Mouse (Mus musculus) embryonic facial prominence, embryonic 14.5 days (tissue): ENCODE data around the gene Cnp. TPM values are rescaled to one million over a fixed set of nuclear protein-coding genes. Genes with fewer than 3 reads are reported as not detected.

Experiments
- polyA plus RNA-seq: library from polyadenylated mRNA; unstranded; fragments of >200 nt; fragmentation: Nextera tagmentation; extraction: Ambion mirVana; gene quantifications from 2 replicates; pipeline ENCODE4 v1.2.1, GENCODE M21; 2014

The Cnp gene
- polyA plus RNA-seq, 1 experiment from 2014 or later: 33.6 TPM

Other genes with a start within 250 kb of the Cnp start
- 1.0 and 1.1 TPM in 2 replicates for gene Gast, start 240.5 kb upstream of the Cnp start, polyA plus RNA-seq
- gene Hap1, start 218.8 kb upstream of the Cnp start, polyA plus RNA-seq: 3.2 and 4.4 TPM in 2 replicates
- 107 and 116 TPM in 2 replicates for gene Jup, start 177.1 kb upstream of the Cnp start, polyA plus RNA-seq
- 92.8 and 100 TPM in 2 replicates for gene P3h4, start 160.1 kb upstream of the Cnp start, polyA plus RNA-seq
- 208 TPM in 2 replicates for gene Fkbp10, start 159.2 kb upstream of the Cnp start, polyA plus RNA-seq
- gene Nt5c3b, start 133.1 kb upstream of the Cnp start, polyA plus RNA-seq: 108 and 127 TPM in 2 replicates
- 0.55 and 0.84 TPM in 2 replicates for gene Klhl10, start 133.0 kb upstream of the Cnp start, polyA plus RNA-seq
- 11.7 and 11.9 TPM in 2 replicates for gene Klhl11, start 102.2 kb upstream of the Cnp start, polyA plus RNA-seq
- gene Acly, start 46.9 kb upstream of the Cnp start, polyA plus RNA-seq: 114 and 148 TPM in 2 replicates
- 1.4 and 2.4 TPM in 2 replicates for gene Ttc25, start 29.3 kb upstream of the Cnp start, polyA plus RNA-seq
- gene Nkiras2, start 44.3 kb downstream of the Cnp start, polyA plus RNA-seq: 67.1 and 81.0 TPM in 2 replicates
- 58.2 and 64.5 TPM in 2 replicates for gene Dnajc7, start 45.3 kb downstream of the Cnp start, polyA plus RNA-seq
- 1.7 TPM in 2 replicates for gene Zfp385c, start 117.6 kb downstream of the Cnp start, polyA plus RNA-seq
- gene Dhx58, start 129.4 kb downstream of the Cnp start, polyA plus RNA-seq: 1.7 and 2.0 TPM in 2 replicates
- gene Kat2a, start 137.6 kb downstream of the Cnp start, polyA plus RNA-seq: 50.6 and 52.9 TPM in 2 replicates
- gene Hspb9, start 138.9 kb downstream of the Cnp start, polyA plus RNA-seq: 0.34 TPM in 1 of 2 replicates, not detected in the other
- 70.7 and 73.9 TPM in 2 replicates for gene Rab5c, start 163.3 kb downstream of the Cnp start, polyA plus RNA-seq
- gene Kcnh4, start 185.0 kb downstream of the Cnp start, polyA plus RNA-seq: 0.41 and 0.64 TPM in 2 replicates
- not detected in 2 replicates for gene Hcrt, start 188.0 kb downstream of the Cnp start, polyA plus RNA-seq
- 3.6 and 4.4 TPM in 2 replicates for gene Ghdc, start 196.1 kb downstream of the Cnp start, polyA plus RNA-seq